Mouse (Mus musculus): Measurements from ENCODE around the gene Vmn2r83. TPM values are rescaled to one million over a fixed set of nuclear protein-coding genes. Genes with fewer than 3 reads are reported as not detected.

Vmn2r83 gene
- polyA plus RNA-seq, 1 experiment from 2014 or later = not detected

DNA sequence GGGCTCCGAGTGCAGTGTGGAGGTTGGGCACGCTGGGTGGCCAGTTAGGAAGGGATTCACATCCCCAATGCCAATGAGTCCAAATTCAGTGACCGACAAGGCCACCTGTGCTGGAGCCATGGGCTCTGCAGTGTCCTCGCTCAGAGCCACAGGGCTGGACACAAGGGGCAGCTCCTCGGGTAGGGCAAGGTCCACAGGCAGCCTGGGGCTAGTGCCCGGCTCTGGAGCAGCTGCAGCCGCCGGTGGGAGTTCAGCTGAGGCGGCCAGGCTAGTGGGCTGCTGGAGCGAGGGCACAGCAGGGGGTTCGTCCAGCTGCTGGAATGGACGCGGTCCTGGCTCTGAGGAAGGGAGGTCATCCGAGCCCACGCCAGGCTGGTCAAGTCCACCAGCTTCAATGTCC is 73.0 kb downstream of the Vmn2r83 start:
- no peaks in the 10 kb centered on the region for H3K9me3 ChIP-seq (ENCODE audit: control insufficient read depth, low read length)
- H3K4me1 ChIP-seq (replicated peaks; ENCODE audit: control insufficient read depth, insufficient read depth, low read length) = no peaks in the 10 kb centered on the region
- H3K27me3 ChIP-seq (replicated peaks; ENCODE audit: control insufficient read depth, insufficient read depth, low read length) = no peaks in the 10 kb centered on the region
- H3K36me3 ChIP-seq (ENCODE audit: control insufficient read depth, insufficient read depth, low read length) = peaks cover 52% of the 10 kb centered on the region
- no peak overlapping the region for H3K4me2 ChIP-seq
- no peak overlapping the region for H3K4me3 ChIP-seq (ENCODE audit: low read depth, low read length)
- 90% methylated on average over 15 of the region's 15 CpGs for WGBS
- DNase-seq (ENCODE audit: low spot score) (peak; percentile 26), ATAC-seq (replicated peaks; ENCODE audit: low FRiP score) (no peak)
- H3K27ac ChIP-seq (ENCODE audit: low read depth, low read length) = no peak overlapping the region
- no peak overlapping the region for H3K9ac ChIP-seq (ENCODE audit: low read depth, low read length)

DNA sequence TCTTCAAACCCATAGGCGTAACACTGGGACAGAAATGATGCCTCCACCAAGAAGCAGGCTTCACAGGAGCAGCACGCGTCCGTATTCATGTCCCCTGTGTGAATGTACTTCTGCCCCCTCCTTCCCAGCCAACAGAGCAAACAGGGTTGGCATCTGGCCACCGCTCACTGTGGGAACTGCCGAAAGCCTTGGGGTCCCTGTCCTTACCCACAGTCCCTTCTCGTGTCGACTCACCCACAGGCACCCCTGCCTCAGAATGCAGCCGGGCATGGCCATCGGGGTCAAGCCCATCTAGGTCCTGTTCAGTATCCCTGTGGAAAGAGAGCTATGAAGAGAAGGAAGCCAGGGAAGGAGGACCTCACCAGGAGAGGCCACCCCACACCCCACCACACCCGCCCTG is 73.6 kb downstream of the Vmn2r83 start:
- no peak overlapping the region for H3K4me3 ChIP-seq (ENCODE audit: low read depth, low read length)
- peaks cover 52% of the 10 kb centered on the region for H3K36me3 ChIP-seq (ENCODE audit: control insufficient read depth, insufficient read depth, low read length)
- DNase-seq (ENCODE audit: low spot score) (peak; percentile 28), ATAC-seq (replicated peaks; ENCODE audit: low FRiP score) (no peak)
- H3K4me1 ChIP-seq (replicated peaks; ENCODE audit: control insufficient read depth, insufficient read depth, low read length) = no peaks in the 10 kb centered on the region
- WGBS = 94% methylated on average over 11 of the region's 11 CpGs
- H3K4me2 ChIP-seq = no peak overlapping the region
- H3K9ac ChIP-seq (ENCODE audit: low read depth, low read length) = no peak overlapping the region
- H3K27ac ChIP-seq (ENCODE audit: low read depth, low read length) = no peak overlapping the region
- H3K9me3 ChIP-seq (ENCODE audit: control insufficient read depth, low read length) = no peaks in the 10 kb centered on the region
- H3K27me3 ChIP-seq (replicated peaks; ENCODE audit: control insufficient read depth, insufficient read depth, low read length) = no peaks in the 10 kb centered on the region

Small RNAs within 50 kb of the gene (microRNA-seq; reads per million reads assigned to microRNA genes)
- not detected for gene Mir6909 (ENCODE audit: borderline number of aligned reads)

Other genes starting within 250 kb of the Vmn2r83 start
- gene Vmn2r81, start 221.0 kb upstream of the Vmn2r83 start, polyA plus RNA-seq (2014; fragmentation: Nextera tagmentation; extraction: Ambion mirVana) = not detected in 2 replicates
- not detected in 2 replicates for gene Vmn2r82, start 112.2 kb upstream of the Vmn2r83 start, polyA plus RNA-seq (2014; fragmentation: Nextera tagmentation; extraction: Ambion mirVana)
- gene Plpp2, start 65.1 kb downstream of the Vmn2r83 start, polyA plus RNA-seq (2014; fragmentation: Nextera tagmentation; extraction: Ambion mirVana) = 27.1 and 30.1 TPM in 2 replicates
- 33.1 and 36.5 TPM in 2 replicates for gene Mier2, start 86.5 kb downstream of the Vmn2r83 start, polyA plus RNA-seq (2014; fragmentation: Nextera tagmentation; extraction: Ambion mirVana)
- gene Theg, start 118.6 kb downstream of the Vmn2r83 start, polyA plus RNA-seq (2014; fragmentation: Nextera tagmentation; extraction: Ambion mirVana) = not detected in 2 replicates
- gene C2cd4c, start 145.3 kb downstream of the Vmn2r83 start, polyA plus RNA-seq (2014; fragmentation: Nextera tagmentation; extraction: Ambion mirVana) = not detected in 2 replicates
- 2.0 and 2.1 TPM in 2 replicates for gene Shc2, start 169.2 kb downstream of the Vmn2r83 start, polyA plus RNA-seq (2014; fragmentation: Nextera tagmentation; extraction: Ambion mirVana)
- not detected in 2 replicates for gene Odf3l2, start 177.0 kb downstream of the Vmn2r83 start, polyA plus RNA-seq (2014; fragmentation: Nextera tagmentation; extraction: Ambion mirVana)
- gene Madcam1, start 195.8 kb downstream of the Vmn2r83 start, polyA plus RNA-seq (2014; fragmentation: Nextera tagmentation; extraction: Ambion mirVana) = 1.1 and 1.4 TPM in 2 replicates
- 48.5 and 50.5 TPM in 2 replicates for gene Tpgs1, start 200.6 kb downstream of the Vmn2r83 start, polyA plus RNA-seq (2014; fragmentation: Nextera tagmentation; extraction: Ambion mirVana)
- 213 and 236 TPM in 2 replicates for gene Cdc34, start 213.5 kb downstream of the Vmn2r83 start, polyA plus RNA-seq (2014; fragmentation: Nextera tagmentation; extraction: Ambion mirVana)
- gene Gzmm, start 220.3 kb downstream of the Vmn2r83 start, polyA plus RNA-seq (2014; fragmentation: Nextera tagmentation; extraction: Ambion mirVana) = 0.16 and 0.45 TPM in 2 replicates
- 992 and 1,001 TPM in 2 replicates for gene Bsg, start 235.8 kb downstream of the Vmn2r83 start, polyA plus RNA-seq (2014; fragmentation: Nextera tagmentation; extraction: Ambion mirVana)
- not detected in 2 replicates for gene Hcn2, start 247.9 kb downstream of the Vmn2r83 start, polyA plus RNA-seq (2014; fragmentation: Nextera tagmentation; extraction: Ambion mirVana)